Mouse (Mus musculus) midbrain, embryonic 11.5 days (tissue): ENCODE measurements around the gene Ccdc87. TPM values are rescaled to one million over a fixed set of nuclear protein-coding genes. Genes with fewer than 3 reads are reported as not detected.
"Not testable (repeated sequence)": the region's sequence is repeated elsewhere in the genome, so short reads cannot be mapped to it uniquely, and the experiment has no call there.

ENCODE experiments used
- ATAC-seq: fragments of 200-750 bp; cut with Nextera tagmentation; 2 replicates; pipeline ENCODE4 v1.8.0; 2017; ENCODE audit warnings: moderate TSS enrichment, moderate library complexity; ENCODE audit not compliant: low FRiP score
- DNase-seq: peaks from one replicate; pipeline ENCODE4 v3.0.0; 2015; ENCODE audit warnings: low spot score; ENCODE audit errors: missing footprints
- H3K27ac ChIP-seq: fragments of 300-500 bp; sonication (generic); 2 replicates; pipeline ENCODE4 v1.5.1; 2014; ENCODE audit warnings: low read depth, low read length
- H3K27me3 ChIP-seq: fragments of 300-500 bp; sonication (generic); 2 replicates; pipeline ENCODE4 v1.6.1; 2014; ENCODE audit warnings: mild to moderate bottlenecking, low read length, moderate library complexity, mixed read lengths; ENCODE audit not compliant: control insufficient read depth, insufficient read depth
- H3K36me3 ChIP-seq: fragments of 300-500 bp; sonication (generic); 2 replicates; pipeline ENCODE4 v1.6.1; 2014; ENCODE audit warnings: mild to moderate bottlenecking, low read length, moderate library complexity, mixed read lengths; ENCODE audit not compliant: control insufficient read depth, insufficient read depth
- H3K4me1 ChIP-seq: fragments of 300-500 bp; sonication (generic); 2 replicates; pipeline ENCODE4 v1.6.1; 2014; ENCODE audit warnings: low read length; ENCODE audit not compliant: control insufficient read depth, insufficient read depth
- H3K4me2 ChIP-seq: fragments of 300-500 bp; sonication (generic); 2 replicates; pipeline ENCODE4 v1.6.1; 2014; ENCODE audit warnings: mild to moderate bottlenecking, moderate library complexity
- H3K4me3 ChIP-seq: fragments of 300-500 bp; sonication (generic); 2 replicates; pipeline ENCODE4 v1.5.1; 2014; ENCODE audit warnings: low read depth, low read length
- H3K9ac ChIP-seq: fragments of 300-500 bp; sonication (generic); 2 replicates; pipeline ENCODE4 v1.6.1; 2014; ENCODE audit warnings: low read length
- H3K9me3 ChIP-seq: fragments of 300-500 bp; sonication (generic); 2 replicates; pipeline ENCODE4 v1.6.1; 2016; ENCODE audit warnings: low read length; ENCODE audit not compliant: control insufficient read depth
- WGBS: fragments of 180-500 bp; shearing (Covaris S2); extraction: QIAGEN DNeasy Blood & Tissue Kit; methylation state at CpG from one replicate; pipeline ENCODE4 v1.1.7; 2014; 5-methylcytosine and 5-hydroxymethylcytosine counted together
- polyA plus RNA-seq: library from polyadenylated mRNA; unstranded; fragments of >200 nt; fragmentation: Nextera tagmentation; extraction: Ambion mirVana; gene quantifications from 2 replicates; pipeline ENCODE4 v1.2.1, GENCODE M21; 2014

Ccdc87 gene
- polyA plus RNA-seq, 1 experiment from 2014 or later = 0.11 TPM

GRCm38 (mm10) chr19:4849800-4850199 is 10.6 kb downstream of the Ccdc87 start:
- no peaks in the 10 kb centered on the region for H3K27me3 ChIP-seq
- H3K4me3 ChIP-seq = no peak overlapping the region
- H3K4me1 ChIP-seq = no peaks in the 10 kb centered on the region
- H3K27ac ChIP-seq = no peak overlapping the region
- H3K36me3 ChIP-seq = no peaks in the 10 kb centered on the region
- no peak overlapping the region for H3K4me2 ChIP-seq
- DNase-seq = no peak
- no peak overlapping the region for H3K9ac ChIP-seq
- H3K9me3 ChIP-seq = no peaks in the 10 kb centered on the region
- ATAC-seq = no peak
- WGBS = 54% methylated on average over 4 of the region's 4 CpGs

DNA sequence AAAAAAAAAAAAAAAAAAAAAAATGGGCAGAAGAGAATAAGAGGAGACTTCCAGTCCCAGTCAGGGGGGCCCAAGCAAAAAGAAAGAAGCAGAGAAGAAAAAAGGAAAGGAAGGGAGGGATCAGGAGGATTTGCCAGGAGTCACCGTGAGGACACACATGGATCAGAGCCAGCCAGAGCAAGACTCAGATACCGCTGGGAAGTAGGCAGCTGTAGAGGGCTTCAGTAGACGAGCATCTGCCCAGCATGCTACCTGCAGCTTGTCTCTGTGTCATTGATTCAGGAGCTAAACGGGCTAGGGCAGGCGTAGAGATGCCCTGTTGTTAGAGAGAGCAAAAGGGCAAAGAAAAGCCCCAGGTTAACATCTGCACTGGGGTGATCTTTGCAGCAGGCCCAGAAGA is 11.1 kb downstream of the Ccdc87 start:
- no peak overlapping the region for H3K4me3 ChIP-seq

DNA sequence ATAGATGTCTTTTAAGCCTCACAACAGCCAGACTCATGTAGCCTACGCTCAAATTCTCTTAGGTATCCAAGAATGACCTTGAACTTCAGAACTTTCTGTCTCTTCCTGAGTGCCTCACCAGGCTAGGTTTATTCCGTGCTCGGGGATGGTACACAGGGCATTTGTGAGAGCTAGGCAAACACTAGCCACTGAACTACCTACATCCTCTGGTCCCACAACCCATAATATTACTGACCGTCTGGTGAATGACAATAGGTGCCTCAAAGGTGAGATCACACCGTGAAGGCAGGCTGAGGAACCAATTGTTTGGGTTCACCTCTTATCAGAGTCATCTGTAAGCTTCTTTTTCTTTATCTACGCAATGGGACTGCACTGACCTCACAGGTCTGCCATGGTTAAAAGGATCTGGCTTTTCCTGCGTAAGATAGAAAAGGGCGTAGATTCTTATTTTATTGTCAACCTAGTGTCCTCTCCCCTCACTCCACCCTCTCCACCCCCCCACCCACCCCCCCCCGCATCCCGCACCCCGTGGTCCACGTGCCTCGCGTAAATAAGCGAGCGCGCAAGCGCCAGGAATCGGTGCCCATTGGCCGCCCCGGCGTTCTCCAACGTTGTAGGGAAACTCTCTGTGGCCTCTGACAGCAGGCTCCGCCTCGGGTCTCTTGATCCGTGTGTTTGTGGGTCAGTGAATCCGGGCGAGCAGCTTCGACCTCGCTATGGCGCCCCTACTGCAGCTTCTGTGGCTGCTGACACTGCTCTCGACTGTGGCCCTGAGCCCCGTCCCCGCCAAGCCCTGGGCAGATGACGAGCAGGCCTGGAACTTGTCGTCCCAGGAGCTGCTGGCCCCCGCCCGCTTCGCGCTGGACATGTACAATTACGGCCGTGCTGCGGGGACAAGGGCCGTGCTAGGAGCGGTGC is 15.6 kb downstream of the Ccdc87 start, which contains the start of gene Ctsf:
Gene Ctsf (plus strand): TSS at position 579 of the 918 bp plus-strand sequence.
- WGBS = 5% methylated on average over 37 of the region's 45 CpGs
- H3K4me1 ChIP-seq = peaks cover 6% of the 10 kb centered on the region; the same call in 1 of the 2 replicates
- peak within 1 kb of the TSS; percentile 25; the same call in 1 of the 2 replicates for H3K27ac ChIP-seq
- no peaks in the 10 kb centered on the region for H3K27me3 ChIP-seq
- peak within 1 kb of the TSS; percentile 56 for H3K4me3 ChIP-seq
- peak; percentile 95 for ATAC-seq
- DNase-seq = peak; percentile 96
- peak within 1 kb of the TSS; percentile 96 for H3K4me2 ChIP-seq
- H3K9me3 ChIP-seq = no peaks in the 10 kb centered on the region
- H3K9ac ChIP-seq = peak within 1 kb of the TSS; percentile 75
- no peaks in the 10 kb centered on the region for H3K36me3 ChIP-seq

More for the DNA sequence above, 11.1 kb downstream of the Ccdc87 start:
- Histone ChIP-seq H3K9ac (no peak overlapping the region), H3K4me2 (no peak overlapping the region), H3K4me1 (0 out of 2 replicates have a peak, but pooled peaks cover 1% of the 10 kb centered on the region), H3K27ac (no peak overlapping the region), H3K36me3 (no peaks in the 10 kb centered on the region), H3K9me3 (no peaks in the 10 kb centered on the region), H3K27me3 (no peaks in the 10 kb centered on the region)
- 34% methylated on average over 5 of the region's 5 CpGs for WGBS
- ATAC-seq = no peak
- DNase-seq = no peak

- Histone ChIP-seq H3K36me3 (no peaks in the 10 kb centered on the region), H3K4me2 (peak overlapping the region; percentile 96), H3K9me3 (no peaks in the 10 kb centered on the region), H3K4me1 (peaks cover 6% of the 10 kb centered on the region; the same call in 1 of the 2 replicates), H3K9ac (peak overlapping the region; percentile 75), H3K27ac (peak overlapping the region; percentile 25; the same call in 1 of the 2 replicates), H3K4me3 (peak overlapping the region; percentile 56), H3K27me3 (no peaks in the 10 kb centered on the region)
- ATAC-seq (peak; percentile 75; the same call in 1 of the 2 replicates), DNase-seq (no peak)
- under 1% methylated on average over 14 of the region's 14 CpGs for WGBS
Measured at GRCm38 (mm10) chr19:4855470-4855820, 16.3 kb downstream of the Ccdc87 start.

GRCm38 (mm10) chr19:4855951-4856350 is 16.8 kb downstream of the Ccdc87 start:
- peak overlapping the region; percentile 56 for H3K4me3 ChIP-seq
- peak overlapping the region; percentile 96 for H3K4me2 ChIP-seq
- H3K4me1 ChIP-seq = peaks cover 6% of the 10 kb centered on the region; the same call in 1 of the 2 replicates
- peaks cover 2% of the 10 kb centered on the region; the same call in 1 of the 2 replicates for H3K36me3 ChIP-seq
- no peaks in the 10 kb centered on the region for H3K27me3 ChIP-seq
- H3K9ac ChIP-seq = no peak overlapping the region
- H3K9me3 ChIP-seq = no peaks in the 10 kb centered on the region
- ATAC-seq (no peak), DNase-seq (no peak)
- no peak overlapping the region for H3K27ac ChIP-seq
- 42% methylated on average over 4 of the region's 4 CpGs for WGBS

DNA sequence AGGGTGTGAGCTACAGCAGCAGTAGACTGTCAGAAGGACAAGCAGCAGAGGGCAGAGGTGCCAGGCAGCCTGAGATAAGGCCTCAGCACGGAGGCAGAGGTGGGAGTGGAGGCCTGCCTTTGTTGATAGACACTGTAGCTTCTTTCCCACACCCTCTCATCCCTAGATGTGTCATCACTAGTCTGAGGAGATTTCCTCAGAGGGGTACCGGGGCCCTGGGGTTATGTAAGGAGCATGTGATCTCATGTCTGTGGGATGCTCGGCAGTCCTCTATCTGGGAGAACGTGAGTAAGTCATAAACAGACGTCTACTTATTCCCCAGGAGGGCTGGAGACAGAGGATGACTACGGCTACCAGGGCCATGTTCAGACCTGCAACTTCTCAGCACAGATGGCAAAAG is 19.9 kb downstream of the Ccdc87 start:
- peak; percentile 78 for DNase-seq
- H3K27ac ChIP-seq = no peak overlapping the region
- 82% methylated on average over 6 of the region's 6 CpGs for WGBS
- no peaks in the 10 kb centered on the region for H3K9me3 ChIP-seq
- no peak overlapping the region for H3K4me2 ChIP-seq
- H3K9ac ChIP-seq = no peak overlapping the region
- peaks cover 6% of the 10 kb centered on the region; the same call in 1 of the 2 replicates for H3K4me1 ChIP-seq
- H3K36me3 ChIP-seq = peaks cover 2% of the 10 kb centered on the region; the same call in 1 of the 2 replicates
- H3K4me3 ChIP-seq = no peak overlapping the region
- ATAC-seq = no peak
- no peaks in the 10 kb centered on the region for H3K27me3 ChIP-seq

- no peak overlapping the region for H3K9ac ChIP-seq
- H3K4me2 ChIP-seq = no peak overlapping the region
- no peak overlapping the region for H3K27ac ChIP-seq
- H3K27me3 ChIP-seq = 0 out of 2 replicates have a peak, but pooled peaks cover 3% of the 10 kb centered on the region
- peaks cover 2% of the 10 kb centered on the region; the same call in 1 of the 2 replicates for H3K36me3 ChIP-seq
- WGBS = 80% methylated on average over 6 of the region's 6 CpGs
- no peak overlapping the region for H3K4me3 ChIP-seq
- no peaks in the 10 kb centered on the region for H3K9me3 ChIP-seq
- DNase-seq (no peak), ATAC-seq (no peak)
- H3K4me1 ChIP-seq = no peaks in the 10 kb centered on the region
Measured at GRCm38 (mm10) chr19:4863048-4863447, 23.9 kb downstream of the Ccdc87 start.

- no peak for ATAC-seq
- Histone ChIP-seq H3K9me3 (no peaks in the 10 kb centered on the region), H3K4me1 (no peaks in the 10 kb centered on the region), H3K36me3 (peaks cover 2% of the 10 kb centered on the region; the same call in 1 of the 2 replicates), H3K4me3 (no peak overlapping the region), H3K4me2 (0 out of 2 replicates have a peak overlapping the region, but pooled peaks have one; percentile 7), H3K9ac (no peak overlapping the region), H3K27ac (no peak overlapping the region), H3K27me3 (0 out of 2 replicates have a peak, but pooled peaks cover 3% of the 10 kb centered on the region)
- DNase-seq = no peak
- WGBS = 9% methylated on average over 17 of the region's 17 CpGs
Measured at GRCm38 (mm10) chr19:4865147-4865546, 26.0 kb downstream of the Ccdc87 start.

GRCm38 (mm10) chr19:4874613-4875012 is 35.4 kb downstream of the Ccdc87 start:
- not testable (repeated sequence) for H3K4me2 ChIP-seq, H3K27ac ChIP-seq, H3K36me3 ChIP-seq, H3K27me3 ChIP-seq, H3K9ac ChIP-seq, DNase-seq, H3K4me3 ChIP-seq, ATAC-seq, H3K9me3 ChIP-seq, H3K4me1 ChIP-seq
- WGBS = 88% methylated on average over 1 of the region's 1 CpGs
